Comparison of ENCODE assay signal across 8 mouse cellular contexts in the genomic region with DNA sequence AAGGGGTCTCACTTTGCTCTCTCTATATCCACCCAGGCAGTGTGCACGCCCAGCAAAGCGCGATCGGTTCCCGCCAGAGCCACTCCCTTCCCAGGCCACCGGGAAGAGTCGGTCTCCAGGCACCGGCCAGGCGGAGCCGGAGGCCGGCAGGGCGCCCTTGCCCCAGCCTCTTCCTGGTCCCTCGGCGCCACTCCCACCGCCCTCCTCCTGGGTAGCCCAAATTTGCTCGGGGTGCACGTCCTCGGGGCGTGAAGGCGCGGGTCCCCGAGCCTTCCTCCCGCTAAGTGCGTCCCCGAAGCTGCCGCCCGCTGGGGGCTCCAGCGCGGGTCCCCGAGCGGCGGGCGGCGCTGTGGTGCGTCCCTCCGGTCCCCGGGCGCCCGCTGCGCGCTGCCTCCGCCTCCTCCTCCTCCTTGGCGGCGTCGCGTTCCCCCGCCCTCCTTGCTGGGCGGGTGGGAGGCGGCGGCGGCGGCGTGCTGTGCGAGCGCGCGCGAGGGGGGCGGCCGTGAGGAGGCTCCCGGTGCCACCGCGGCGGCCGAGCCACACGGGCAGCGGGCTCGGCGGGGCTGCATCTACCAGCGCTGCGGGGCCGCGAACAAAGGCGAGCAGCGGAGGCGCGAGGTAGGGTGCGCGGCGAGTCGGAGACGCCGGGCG. TPM values are rescaled to one million over a fixed set of nuclear protein-coding genes. Genes with fewer than 3 reads are reported as not detected.
DNase-seq lines count a peak whose midpoint lies in the region; ATAC-seq and TF ChIP-seq lines count a peak whose summit lies in the region.

A gene (plus strand): TSS at position 144 of the 651 bp plus-strand sequence.

- no peaks in the 10 kb centered on the region for H3K9me3 ChIP-seq in hindbrain, postnatal 0 days (ENCODE audit: low read length)
- no peaks in the 10 kb centered on the region for H3K9me3 ChIP-seq in megakaryocyte, embryonic 14.5 days

- TF ChIP-seq CTCF in hindbrain, postnatal 0 days (IDR thresholded peaks at IDR 0.05; ENCODE audit: low read depth), result no peak

- no peaks in the 10 kb centered on the region for H3K36me3 ChIP-seq in hindbrain, postnatal 0 days (ENCODE audit: insufficient read depth, low read length)
- peaks cover 10% of the 10 kb centered on the region for H3K36me3 ChIP-seq in megakaryocyte, embryonic 14.5 days (replicated peaks; ENCODE audit: low read length)

- peak; percentile 34 for DNase-seq in WW6 (ENCODE audit: low read depth, low spot score)
- DNase-seq in cerebellum, postnatal 36 days, result peak; percentile 27 to 60
- DNase-seq in gastrocnemius, adult 8-10 months (ENCODE audit: low spot score in 2 of 2), result peak; percentile 31 to 55
- DNase-seq in hindbrain, postnatal 0 days (ENCODE audit: low spot score), result peak; percentile 90
- DNase-seq in left cerebral cortex, adult 9 months (ENCODE audit: low spot score in 2 of 2), result peak; percentile 18 to 59
- peak; percentile 88 to 90 for DNase-seq in right cerebral cortex, postnatal 10 days (ENCODE audit: low spot score in 2 of 2)
- peak; percentile 76 for DNase-seq in urinary bladder, postnatal 25 days (ENCODE audit: low spot score)

- peak within 1 kb of the TSS; percentile 75 for H3K9ac ChIP-seq in hindbrain, postnatal 0 days (replicated peaks; ENCODE audit: low read length)

- peak within 1 kb of the TSS; percentile 86 for H3K4me2 ChIP-seq in hindbrain, postnatal 0 days (ENCODE audit: low read depth, low read length)

- peak within 1 kb of the TSS; percentile 70 for H3K27ac ChIP-seq in hindbrain, postnatal 0 days

- peak within 1 kb of the TSS; percentile 68 for H3K4me3 ChIP-seq in hindbrain, postnatal 0 days (ENCODE audit: low read length)
- peak within 1 kb of the TSS; percentile 95 for H3K4me3 ChIP-seq in megakaryocyte, embryonic 14.5 days (replicated peaks)

- peaks cover 14% of the 10 kb centered on the region for H3K4me1 ChIP-seq in hindbrain, postnatal 0 days (ENCODE audit: insufficient read depth, low read length)
- H3K4me1 ChIP-seq in megakaryocyte, embryonic 14.5 days, result peaks cover 19% of the 10 kb centered on the region

- peak; percentile 88 for ATAC-seq in hindbrain, postnatal 0 days

- WGBS in hindbrain, postnatal 0 days, result 2% methylated on average over 60 of the region's 84 CpGs

- H3K27me3 ChIP-seq in hindbrain, postnatal 0 days (ENCODE audit: insufficient read depth, low read length), result no peaks in the 10 kb centered on the region
- peaks cover 6% of the 10 kb centered on the region for H3K27me3 ChIP-seq in megakaryocyte, embryonic 14.5 days (replicated peaks)

RNA-seq across cellular contexts. Expression of the gene that starts here (rescaled TPM):
- total RNA-seq in gastrocnemius, adult 8-10 months (2022), result 1 to 10 TPM; 1.3 to 1.8 (median 1.4) TPM
- total RNA-seq in hindbrain, postnatal 0 days (2014; rRNA removed), result 31.3 and 33.9 TPM in 2 replicates
- 17.8 and 17.9 TPM in 2 replicates for polyA plus RNA-seq in hindbrain, postnatal 0 days (2015; fragmentation: Nextera tagmentation; extraction: Ambion mirVana)
- 1.3 and 1.6 TPM in 2 replicates for polyA plus RNA-seq in megakaryocyte, embryonic 14.5 days (2012; ENCODE audit: insufficient read depth, low replicate concordance)

Comparison
In these comparisons a context has a peak if more than half of its experiments do, and no peak if none do; other contexts are left out.
1. Peak in every context shown above with its lines: DNase-seq, ATAC-seq, H3K4me3 ChIP-seq and H3K27ac ChIP-seq.
2. RNA of the gene that starts here (total RNA-seq): 31.3 to 33.9 TPM in hindbrain, postnatal 0 days; 1.3 to 1.8 TPM in gastrocnemius, adult 8-10 months; every median in the first group is over 10 times any median in the second.
3. DNase-seq: peak in every context shown above with its lines; median percentile 90 in hindbrain, postnatal 0 days; 89 in right cerebral cortex, postnatal 10 days; 76 in urinary bladder, postnatal 25 days; 44 in cerebellum, postnatal 36 days; 43 in gastrocnemius, adult 8-10 months; 38 in left cerebral cortex, adult 9 months; 34 in WW6.